Mouse (Mus musculus): ENCODE data around the gene Zfp91.

GRCm38 (mm10) chr19:12759656-12760055, 36.3 kb downstream of the Zfp91 start:
- TF ChIP-seq GATA1 (IDR thresholded peaks at IDR 0.05; ENCODE audit: borderline replicate concordance, low read length) (no peak), FLI1 (IDR thresholded peaks at IDR 0.05; ENCODE audit: low read length) (no peak)

Measured in megakaryocyte, embryonic 14.5 days (primary cell).